Mouse (Mus musculus) olfactory bulb, adult 2 months (tissue): ENCODE data around the gene Shc3.

Source experiments
- CTCF ChIP-seq: fragments of 200-500 bp; IDR thresholded peaks from 2 replicates; pipeline ENCODE4 v1.5.1; 2012; ENCODE audit warnings: low read depth, mild to moderate bottlenecking, low read length, moderate library complexity; ENCODE audit not compliant: insufficient read depth
- POLR2A ChIP-seq: fragments of 200-500 bp; IDR thresholded peaks from 2 replicates; pipeline ENCODE4 v1.6.1; 2012; ENCODE audit warnings: mild to moderate bottlenecking, low read depth, low read length, moderate library complexity; ENCODE audit not compliant: insufficient read depth

- no peak for TF ChIP-seq CTCF
- no peak for TF ChIP-seq POLR2A
These were observed 155.8 kb downstream of the Shc3 start for GRCm38 (mm10) chr13:51413461-51413860.
